Mouse (Mus musculus) stomach, postnatal 0 days (tissue): ENCODE results near the gene Trrap.

Experiments used
- CTCF ChIP-seq: IDR thresholded peaks from 2 replicates; pipeline ENCODE4 v1.5.1; 2016; ENCODE audit warnings: antibody characterized with exemption, low read depth, mild to moderate bottlenecking, moderate library complexity
- EP300 ChIP-seq: optimal IDR thresholded peaks from 2 replicates; pipeline ENCODE3; 2016; ENCODE audit warnings: antibody characterized with exemption

- no peak for TF ChIP-seq CTCF
- TF ChIP-seq EP300, result no peak
Measured at GRCm38 (mm10) chr5:144719781-144720180, 47.8 kb upstream of the Trrap start.
